Mouse (Mus musculus) neural tube, embryonic 15.5 days (tissue): ENCODE results near the gene Pla2g2e. TPM values are rescaled to one million over a fixed set of nuclear protein-coding genes. Genes with fewer than 3 reads are reported as not detected.
A peak's percentile ranks its signal among the peaks of the same experiment; 100 is the strongest.
"Not testable (repeated sequence)": the region's sequence is repeated elsewhere in the genome, so short reads cannot be mapped to it uniquely, and the experiment has no call there.

Experiments used
- ATAC-seq: fragments of 200-750 bp; cut with Nextera tagmentation; 2 replicates; pipeline ENCODE4 v1.8.0; 2017; ENCODE audit warnings: mild to moderate bottlenecking, moderate TSS enrichment, moderate library complexity; ENCODE audit not compliant: low FRiP score
- H3K27ac ChIP-seq: fragments of 300-500 bp; sonication (generic); replicated peaks from 2 replicates; pipeline ENCODE4 v1.5.1; 2015; ENCODE audit warnings: mild to moderate bottlenecking, inconsistent platforms
- H3K27me3 ChIP-seq: fragments of 300-500 bp; sonication (generic); replicated peaks from 2 replicates; pipeline ENCODE4 v1.6.1; 2015; ENCODE audit warnings: inconsistent platforms
- H3K36me3 ChIP-seq: fragments of 300-500 bp; sonication (generic); 2 replicates; pipeline ENCODE4 v1.6.1; 2015; ENCODE audit warnings: inconsistent platforms
- H3K4me1 ChIP-seq: fragments of 300-500 bp; sonication (generic); 2 replicates; pipeline ENCODE4 v1.6.1; 2015; ENCODE audit warnings: inconsistent platforms
- H3K4me2 ChIP-seq: fragments of 300-500 bp; sonication (generic); 2 replicates; pipeline ENCODE4 v1.6.1; 2015; ENCODE audit warnings: inconsistent platforms, mild to moderate bottlenecking, moderate library complexity
- H3K4me3 ChIP-seq: fragments of 300-500 bp; sonication (generic); replicated peaks from 2 replicates; pipeline ENCODE4 v1.5.1; 2015; ENCODE audit warnings: mild to moderate bottlenecking, inconsistent platforms
- H3K9ac ChIP-seq: fragments of 300-500 bp; sonication (generic); replicated peaks from 2 replicates; pipeline ENCODE4 v1.6.1; 2015; ENCODE audit warnings: mild to moderate bottlenecking, inconsistent platforms
- H3K9me3 ChIP-seq: fragments of 300-500 bp; sonication (generic); replicated peaks from 2 replicates; pipeline ENCODE4 v1.6.1; 2016; ENCODE audit warnings: inconsistent platforms
- WGBS: fragments of 180-500 bp; shearing (Covaris S2); methylation state at CpG from one replicate; pipeline ENCODE4 v1.1.7; 2015; ENCODE audit warnings: mixed read lengths; 5-methylcytosine and 5-hydroxymethylcytosine counted together
- polyA plus RNA-seq: library from polyadenylated mRNA; unstranded; fragments of >200 nt; fragmentation: Nextera tagmentation; extraction: Ambion mirVana; gene quantifications from 2 replicates; pipeline ENCODE4 v1.2.1, GENCODE M21; 2015

Pla2g2e gene
- polyA plus RNA-seq, 1 experiment from 2014 or later = not detected

GRCm38 (mm10) chr4:138863344-138863998 lies 14.3 kb upstream of the Pla2g2e start, which contains the start of gene Pla2g5:
TSS of gene Pla2g5 (minus strand) at chr4:138863482.
- WGBS = 78% methylated on average over 10 of the region's 10 CpGs
- H3K4me2 ChIP-seq = no peak within 1 kb of the TSS
- no peak within 1 kb of the TSS for H3K4me3 ChIP-seq
- H3K27ac ChIP-seq = no peak within 1 kb of the TSS
- no peak within 1 kb of the TSS for H3K9ac ChIP-seq
- peaks cover 9% of the 10 kb centered on the region; the same call in 1 of the 2 replicates for H3K4me1 ChIP-seq
- ATAC-seq = no peak
- H3K9me3 ChIP-seq = no peaks in the 10 kb centered on the region
- H3K27me3 ChIP-seq = no peaks in the 10 kb centered on the region
- no peaks in the 10 kb centered on the region for H3K36me3 ChIP-seq

GRCm38 (mm10) chr4:138865092-138865491 lies 12.7 kb upstream of the Pla2g2e start:
- 31% methylated on average over 5 of the region's 5 CpGs for WGBS
- H3K4me1 ChIP-seq = peaks cover 3% of the 10 kb centered on the region; the same call in 1 of the 2 replicates
- no peak overlapping the region for H3K4me2 ChIP-seq
- no peak overlapping the region for H3K9ac ChIP-seq
- no peak overlapping the region for H3K27ac ChIP-seq
- ATAC-seq = no peak
- H3K9me3 ChIP-seq = no peaks in the 10 kb centered on the region
- no peaks in the 10 kb centered on the region for H3K27me3 ChIP-seq
- H3K36me3 ChIP-seq = no peaks in the 10 kb centered on the region
- no peak overlapping the region for H3K4me3 ChIP-seq

GRCm38 (mm10) chr4:138865991-138866390 lies 11.8 kb upstream of the Pla2g2e start:
- no peaks in the 10 kb centered on the region for H3K9me3 ChIP-seq
- 74% methylated on average over 6 of the region's 6 CpGs for WGBS
- ATAC-seq = no peak

DNA sequence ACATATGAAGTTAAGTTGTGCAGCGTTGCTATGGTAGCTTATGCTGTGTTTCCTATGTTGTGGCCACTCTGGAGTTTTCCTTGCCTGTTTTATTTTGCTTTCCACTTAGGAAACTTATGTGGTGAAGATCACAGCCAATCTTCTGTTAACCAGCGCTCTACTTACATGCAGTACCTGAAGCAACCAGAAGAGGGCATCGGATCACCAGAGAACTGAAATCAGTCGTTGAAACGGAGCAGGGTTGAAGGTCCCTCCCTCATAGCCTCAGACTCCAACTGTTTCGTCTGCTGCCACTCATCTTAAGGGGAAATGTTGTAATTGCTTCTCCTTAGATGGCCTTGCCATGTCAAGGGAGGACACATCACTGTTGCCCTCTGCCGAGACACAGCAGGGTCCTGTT lies 11.3 kb upstream of the Pla2g2e start:
- Histone ChIP-seq H3K4me2 (no peak overlapping the region), H3K36me3 (no peaks in the 10 kb centered on the region), H3K4me1 (no peaks in the 10 kb centered on the region), H3K27ac (no peak overlapping the region), H3K9ac (no peak overlapping the region), H3K27me3 (no peaks in the 10 kb centered on the region), H3K9me3 (no peaks in the 10 kb centered on the region), H3K4me3 (no peak overlapping the region)
- ATAC-seq = no peak
- 14% methylated on average over 7 of the region's 7 CpGs for WGBS

More at GRCm38 (mm10) chr4:138865991-138866390, 11.8 kb upstream of the Pla2g2e start:
- Histone ChIP-seq H3K27ac (no peak overlapping the region), H3K4me3 (no peak overlapping the region), H3K4me1 (no peaks in the 10 kb centered on the region), H3K9ac (no peak overlapping the region), H3K4me2 (no peak overlapping the region), H3K36me3 (no peaks in the 10 kb centered on the region), H3K27me3 (no peaks in the 10 kb centered on the region)

DNA sequence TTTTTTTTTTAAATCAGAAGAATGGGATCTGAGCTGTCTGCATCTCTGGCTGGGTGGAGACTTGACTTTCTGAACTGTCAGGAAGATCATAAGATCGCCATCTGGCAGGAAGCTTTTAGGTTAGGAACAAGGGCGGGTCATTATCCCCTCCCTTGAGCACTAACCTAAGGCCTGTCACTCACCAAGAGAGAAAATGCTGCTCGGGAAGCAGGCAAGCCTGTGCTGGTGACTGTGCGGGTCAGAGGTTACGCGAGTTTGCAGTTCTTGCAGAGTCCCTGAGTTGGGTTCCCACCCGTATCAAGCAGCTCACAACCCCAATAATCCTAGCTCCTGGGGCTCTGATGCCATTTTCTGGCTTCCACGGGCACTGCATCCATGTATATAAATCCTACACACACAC lies 9.1 kb upstream of the Pla2g2e start:
- H3K9ac ChIP-seq = no peak overlapping the region
- H3K27me3 ChIP-seq = no peaks in the 10 kb centered on the region
- ATAC-seq = no peak
- no peak overlapping the region for H3K4me3 ChIP-seq
- no peak overlapping the region for H3K4me2 ChIP-seq
- WGBS = 61% methylated on average over 8 of the region's 8 CpGs
- H3K9me3 ChIP-seq = no peaks in the 10 kb centered on the region
- H3K36me3 ChIP-seq = no peaks in the 10 kb centered on the region
- no peak overlapping the region for H3K27ac ChIP-seq
- H3K4me1 ChIP-seq = no peaks in the 10 kb centered on the region

- Histone ChIP-seq H3K9ac (no peak within 1 kb of the TSS), H3K27me3 (no peaks in the 10 kb centered on the region), H3K36me3 (no peaks in the 10 kb centered on the region), H3K9me3 (no peaks in the 10 kb centered on the region), H3K4me3 (no peak within 1 kb of the TSS), H3K4me2 (no peak within 1 kb of the TSS), H3K4me1 (no peaks in the 10 kb centered on the region), H3K27ac (no peak within 1 kb of the TSS)
- no peak for ATAC-seq
- 80% methylated on average over 6 of the region's 6 CpGs for WGBS
Observed at GRCm38 (mm10) chr4:138873864-138874263, 3.9 kb upstream of the Pla2g2e start, which contains the start of gene Gm13030. TSS of gene Gm13030 (minus strand) at chr4:138873964.

DNA sequence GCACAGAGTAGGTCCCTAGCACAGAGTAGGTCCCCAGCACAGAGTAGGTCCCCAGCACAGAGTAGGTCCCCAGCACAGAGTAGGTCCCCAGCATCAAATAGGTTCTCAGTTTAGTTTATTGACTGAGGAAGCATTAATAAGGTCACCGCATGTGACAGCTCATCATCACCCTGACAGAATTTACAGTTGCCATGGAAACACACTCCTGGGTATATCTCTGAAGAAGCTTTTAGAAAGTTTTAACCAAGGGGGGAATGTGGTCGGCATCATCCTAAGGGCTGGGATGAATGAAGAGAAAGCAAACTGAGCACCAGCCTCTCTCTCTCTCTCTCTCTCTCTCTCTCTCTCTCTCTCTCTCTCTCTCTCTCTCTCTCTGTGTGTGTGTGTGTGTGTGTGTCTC lies 2.5 kb upstream of the Pla2g2e start:
- not testable (repeated sequence) for H3K27ac ChIP-seq, H3K9me3 ChIP-seq, ATAC-seq, H3K27me3 ChIP-seq, H3K4me1 ChIP-seq, H3K4me3 ChIP-seq, H3K9ac ChIP-seq, H3K4me2 ChIP-seq, H3K36me3 ChIP-seq
- 73% methylated on average over 2 of the region's 2 CpGs for WGBS

- Histone ChIP-seq H3K9ac (no peak overlapping the region), H3K4me3 (no peak overlapping the region), H3K27me3 (0 out of 2 replicates have a peak, but pooled peaks cover 5% of the 10 kb centered on the region), H3K4me1 (no peaks in the 10 kb centered on the region), H3K9me3 (no peaks in the 10 kb centered on the region), H3K27ac (no peak overlapping the region), H3K36me3 (no peaks in the 10 kb centered on the region), H3K4me2 (no peak overlapping the region)
- 95% methylated on average over 2 of the region's 2 CpGs for WGBS
- ATAC-seq = no peak
Observed at GRCm38 (mm10) chr4:138875986-138876385, 1.8 kb upstream of the Pla2g2e start.

DNA sequence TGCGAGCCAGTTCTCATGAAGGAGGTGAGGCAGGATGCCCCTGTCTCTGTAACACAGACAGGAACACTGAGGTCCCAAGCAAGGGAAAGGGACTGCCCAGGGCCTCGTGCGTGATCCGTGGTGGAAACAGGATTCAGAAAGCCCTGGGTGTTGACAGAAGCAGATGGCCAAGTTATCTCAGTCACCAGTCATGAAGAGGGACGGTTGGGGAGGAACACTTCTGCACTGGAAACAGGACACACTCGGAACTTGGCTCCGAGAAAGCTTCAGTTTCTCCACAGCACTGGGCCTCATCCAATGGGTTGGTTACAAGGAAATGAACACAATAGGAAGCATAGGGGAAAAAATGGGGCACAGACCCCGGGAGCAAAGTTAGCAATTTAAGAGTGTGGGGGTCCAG lies 1.0 kb downstream of the Pla2g2e start:
- no peak overlapping the region for H3K4me2 ChIP-seq
- H3K4me3 ChIP-seq = no peak overlapping the region
- ATAC-seq = no peak
- H3K4me1 ChIP-seq = peaks cover 9% of the 10 kb centered on the region
- no peaks in the 10 kb centered on the region for H3K36me3 ChIP-seq
- 0 out of 2 replicates have a peak, but pooled peaks cover 11% of the 10 kb centered on the region for H3K27me3 ChIP-seq
- H3K9ac ChIP-seq = no peak overlapping the region
- 58% methylated on average over 8 of the region's 8 CpGs for WGBS
- no peak overlapping the region for H3K27ac ChIP-seq
- H3K9me3 ChIP-seq = no peaks in the 10 kb centered on the region

DNA sequence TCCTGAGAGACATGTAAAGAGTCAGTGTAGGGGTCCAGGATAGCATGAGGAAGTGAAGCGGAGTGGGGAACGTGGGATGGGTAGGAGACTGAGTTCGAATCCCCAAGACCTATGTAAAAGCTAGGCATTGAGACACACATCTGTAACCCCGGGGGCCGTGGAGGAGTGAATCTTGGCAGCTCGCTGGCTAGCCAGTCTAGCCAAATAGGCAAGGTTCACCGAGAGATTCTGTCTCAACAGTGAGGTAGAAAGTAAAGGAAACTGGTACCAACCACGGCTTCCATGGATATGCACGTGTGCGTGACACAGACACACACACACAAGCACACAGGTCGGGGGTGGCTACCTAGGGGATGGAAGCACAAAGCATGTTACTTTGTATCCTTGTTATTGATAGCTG lies 2.1 kb downstream of the Pla2g2e start:
- H3K27ac ChIP-seq = no peak overlapping the region
- peaks cover 9% of the 10 kb centered on the region for H3K4me1 ChIP-seq
- no peak for ATAC-seq
- H3K27me3 ChIP-seq = 0 out of 2 replicates have a peak, but pooled peaks cover 11% of the 10 kb centered on the region
- no peak overlapping the region for H3K9ac ChIP-seq
- H3K9me3 ChIP-seq = no peaks in the 10 kb centered on the region
- H3K36me3 ChIP-seq = no peaks in the 10 kb centered on the region
- H3K4me3 ChIP-seq = no peak overlapping the region
- no peak overlapping the region for H3K4me2 ChIP-seq
- 85% methylated on average over 11 of the region's 11 CpGs for WGBS

DNA sequence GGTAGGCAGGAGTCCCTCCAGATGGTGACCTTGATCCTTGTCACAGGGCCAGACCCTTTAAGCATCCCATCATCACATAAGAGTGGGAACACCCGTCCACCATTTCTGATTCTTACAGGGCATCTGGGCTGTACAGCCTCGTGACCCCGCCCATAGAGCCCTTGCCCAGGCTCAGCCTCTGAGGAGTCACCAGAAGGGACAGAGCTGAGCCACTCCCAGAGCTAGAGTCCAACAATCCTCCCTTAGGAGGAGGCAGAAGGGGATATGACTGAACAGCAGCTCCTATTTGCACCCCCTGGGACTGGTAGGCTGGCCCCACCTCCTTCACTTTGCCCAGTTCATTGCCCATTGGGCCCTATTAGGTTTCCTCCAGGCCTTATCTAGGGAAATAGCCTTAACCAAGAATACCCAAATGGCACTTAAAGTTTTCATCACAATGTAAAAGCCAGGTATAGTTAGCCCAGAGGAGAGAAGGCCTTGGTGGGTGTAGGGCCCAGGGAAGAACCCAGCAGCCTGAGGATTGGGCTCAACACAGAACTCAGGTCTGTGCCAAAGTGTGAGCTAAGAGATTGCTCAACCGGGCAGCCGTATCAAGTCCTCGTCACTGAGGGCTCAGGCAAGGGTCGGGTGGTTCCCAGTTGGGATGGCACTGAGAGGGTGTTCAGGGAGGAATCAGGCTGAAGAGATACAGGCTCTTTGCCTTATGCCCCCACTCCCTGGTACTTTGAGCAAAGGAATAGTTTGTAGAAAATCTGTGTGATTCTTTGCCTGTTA lies 3.3 kb downstream of the Pla2g2e start:
- Histone ChIP-seq H3K36me3 (no peaks in the 10 kb centered on the region), H3K9me3 (no peaks in the 10 kb centered on the region), H3K4me3 (no peak overlapping the region), H3K27ac (no peak overlapping the region), H3K9ac (no peak overlapping the region), H3K4me1 (peaks cover 9% of the 10 kb centered on the region), H3K4me2 (no peak overlapping the region), H3K27me3 (0 out of 2 replicates have a peak, but pooled peaks cover 11% of the 10 kb centered on the region)
- WGBS = 86% methylated on average over 7 of the region's 7 CpGs
- no peak for ATAC-seq

DNA sequence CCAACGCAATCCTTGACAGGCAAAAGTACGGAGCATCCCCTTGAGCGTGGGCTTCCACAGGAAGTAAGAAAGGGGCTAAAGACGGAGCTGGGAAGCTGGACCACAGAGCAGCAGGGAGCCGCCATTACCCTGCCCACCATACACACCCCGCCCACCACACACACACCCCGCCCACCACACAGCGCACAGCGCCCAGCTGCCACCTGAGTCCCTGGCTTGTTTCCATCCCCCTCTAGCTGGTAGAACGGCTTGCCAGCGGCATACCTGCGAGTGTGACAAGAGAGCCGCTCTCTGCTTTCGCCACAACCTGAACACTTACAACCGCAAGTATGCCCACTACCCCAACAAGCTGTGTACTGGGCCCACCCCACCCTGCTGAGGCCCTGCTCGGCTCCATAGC lies 4.4 kb downstream of the Pla2g2e start:
- no peak for ATAC-seq
- Histone ChIP-seq H3K9ac (no peak overlapping the region), H3K36me3 (no peaks in the 10 kb centered on the region), H3K4me2 (peak overlapping the region; percentile 42), H3K9me3 (no peaks in the 10 kb centered on the region), H3K4me1 (peaks cover 9% of the 10 kb centered on the region), H3K27ac (no peak overlapping the region; the same call in 1 of the 2 replicates), H3K27me3 (0 out of 2 replicates have a peak, but pooled peaks cover 11% of the 10 kb centered on the region), H3K4me3 (no peak overlapping the region)
- WGBS = 12% methylated on average over 14 of the region's 16 CpGs
